Mouse (Mus musculus) inflammation-experienced regulatory T-cells, adult 6 months (primary cell): ENCODE measurements around the gene Ppt2. TPM values are rescaled to one million over a fixed set of nuclear protein-coding genes. Genes with fewer than 3 reads are reported as not detected.

Experiments used
- ATAC-seq: one replicate; pipeline ENCODE4 v1.8.0; 2017
- polyA plus RNA-seq, 3 experiments: library from polyadenylated mRNA; unstranded; fragments of 100-300 nt; shearing (Covaris generic); gene quantifications; one replicate each; pipeline ENCODE4 v1.2.1; 2017

Ppt2 gene
- polyA plus RNA-seq, 3 experiments from 2014 or later, result 18.8 to 22.9 (median 20.6) TPM

- no peak for ATAC-seq
Measured at GRCm38 (mm10) chr17:34637459-34637858, 9.1 kb upstream of the Ppt2 start.

- ATAC-seq, result no peak
Measured at GRCm38 (mm10) chr17:34635671-34636070, 7.4 kb upstream of the Ppt2 start.

DNA sequence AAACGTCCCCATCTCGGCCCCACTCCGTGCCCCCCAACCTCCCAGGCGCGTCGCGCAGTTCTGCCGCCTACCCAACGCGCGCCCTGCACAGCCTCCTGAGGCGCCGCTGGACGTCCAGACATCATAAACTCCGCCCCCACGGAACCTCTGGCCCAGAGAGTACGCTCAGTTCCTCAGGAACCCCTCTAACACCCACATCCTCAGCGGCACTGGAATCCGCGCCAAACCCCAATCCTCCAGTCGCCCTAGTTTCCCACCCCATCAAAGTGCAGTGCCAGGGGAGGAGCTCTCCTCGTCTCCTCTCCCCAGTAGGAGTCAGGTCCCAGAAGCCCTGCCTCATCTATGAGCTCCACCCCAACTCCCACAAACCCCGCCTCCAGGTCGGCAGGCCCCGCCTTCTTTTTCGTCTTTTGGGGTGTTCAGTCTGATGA is 4.0 kb upstream of the Ppt2 start:
- peak; percentile 48 for ATAC-seq

- ATAC-seq, result no peak
Measured at GRCm38 (mm10) chr17:34631647-34632046, 3.3 kb upstream of the Ppt2 start.

DNA sequence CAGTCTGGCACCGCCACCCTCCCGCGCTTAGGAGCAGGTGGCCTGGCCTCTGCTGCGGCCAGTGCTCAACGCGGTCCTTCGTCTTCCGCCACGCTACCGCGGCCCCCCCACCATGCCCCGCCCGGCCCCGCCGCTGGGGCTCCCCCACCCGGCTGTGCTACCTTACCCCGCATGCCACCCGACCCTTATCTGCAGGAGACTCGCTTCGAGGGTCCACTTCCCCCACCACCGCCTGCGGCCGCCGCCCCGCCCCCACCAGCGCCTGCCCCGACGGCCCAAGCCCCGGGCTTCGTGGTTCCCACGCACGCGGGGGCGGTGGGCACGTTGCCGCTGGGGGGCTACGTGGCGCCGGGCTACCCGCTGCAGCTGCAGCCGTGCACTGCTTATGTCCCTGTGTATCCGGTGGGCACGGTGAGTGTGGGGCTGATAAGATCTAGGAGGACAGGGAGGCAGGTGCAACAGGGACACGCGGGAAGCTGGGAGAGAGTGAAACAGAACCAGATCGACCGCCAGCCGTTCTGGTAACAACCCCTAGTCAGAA is 2.5 kb upstream of the Ppt2 start:
- no peak for ATAC-seq

- ATAC-seq, result peak; percentile 44
Measured at GRCm38 (mm10) chr17:34629796-34630603, 1.7 kb upstream of the Ppt2 start.

DNA sequence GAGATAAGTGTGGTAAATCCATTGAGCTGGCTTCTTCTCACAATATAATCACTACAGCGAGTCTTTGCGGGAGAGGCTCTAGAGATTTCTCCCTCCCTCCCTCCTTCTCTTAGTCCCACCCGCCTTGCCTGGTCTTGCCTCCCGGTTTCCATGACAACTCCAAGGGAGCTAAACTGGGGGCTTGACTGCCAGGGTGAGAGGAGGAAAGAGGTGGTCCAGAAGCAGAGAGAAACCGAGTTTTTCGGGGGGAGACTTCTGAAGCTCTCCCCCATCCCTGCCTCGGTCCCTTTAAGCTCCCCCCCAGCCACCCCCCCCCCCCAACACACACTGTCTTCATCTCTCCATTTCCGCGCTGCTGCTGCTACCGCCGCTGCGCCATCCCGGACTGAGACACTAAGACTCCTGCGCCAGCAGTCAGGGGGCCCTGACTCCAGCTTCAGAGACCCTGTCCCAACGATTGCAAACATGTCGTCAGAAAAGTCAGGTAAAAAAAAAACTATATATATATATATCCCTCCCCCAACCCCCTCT is 976 bp upstream of the Ppt2 start, which contains the start of gene Prrt1:
TSS of gene Prrt1 (plus strand) at position 313 of the 531 bp plus-strand sequence.
- ATAC-seq, result no peak

GRCm38 (mm10) chr17:34628644-34628967 is 296 bp upstream of the Ppt2 start:
- ATAC-seq, result no peak

DNA sequence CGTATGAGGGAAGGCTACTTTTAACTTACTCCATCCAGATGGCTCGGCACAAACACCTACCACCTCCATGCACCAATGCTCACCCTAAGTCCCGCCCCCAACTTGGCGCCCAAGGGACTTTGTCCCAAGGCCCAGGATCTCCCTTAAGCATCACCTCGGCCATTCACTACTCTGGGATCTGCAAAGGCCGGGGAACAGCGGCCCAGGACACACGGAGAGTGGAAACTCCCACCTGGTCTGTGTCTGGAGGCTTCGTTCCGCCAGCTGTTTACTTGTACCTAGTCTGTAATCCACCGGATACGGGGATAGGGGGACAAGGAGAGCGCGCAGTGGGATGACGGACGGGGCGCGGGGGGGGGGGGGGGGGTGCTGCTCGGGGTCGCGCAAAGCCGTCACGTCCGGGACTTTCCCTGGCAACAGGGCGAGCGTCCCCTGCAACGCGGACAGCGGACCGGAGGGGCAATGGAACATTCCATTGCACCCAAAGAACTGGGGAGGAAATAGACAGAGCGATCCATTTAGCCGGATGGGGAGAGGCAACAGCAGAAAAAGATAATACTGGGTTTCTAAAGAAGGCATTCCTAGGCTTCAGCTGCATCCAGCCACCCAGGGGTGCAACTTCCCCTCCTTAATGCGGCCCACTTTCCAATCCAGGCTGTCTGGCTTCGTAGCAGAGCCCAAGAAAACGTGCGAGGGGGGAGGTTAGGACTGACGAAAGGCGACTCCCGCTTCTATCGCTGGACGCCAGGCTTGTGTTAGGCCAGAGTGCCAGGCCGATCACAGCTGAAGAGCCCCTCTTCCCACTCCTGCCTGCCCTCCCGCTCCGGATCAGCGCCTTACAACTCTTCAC is 992 bp downstream of the Ppt2 start:
- peak; percentile 66 for ATAC-seq

- ATAC-seq, result no peak
Measured at GRCm38 (mm10) chr17:34626773-34627092, 1.6 kb downstream of the Ppt2 start.

DNA sequence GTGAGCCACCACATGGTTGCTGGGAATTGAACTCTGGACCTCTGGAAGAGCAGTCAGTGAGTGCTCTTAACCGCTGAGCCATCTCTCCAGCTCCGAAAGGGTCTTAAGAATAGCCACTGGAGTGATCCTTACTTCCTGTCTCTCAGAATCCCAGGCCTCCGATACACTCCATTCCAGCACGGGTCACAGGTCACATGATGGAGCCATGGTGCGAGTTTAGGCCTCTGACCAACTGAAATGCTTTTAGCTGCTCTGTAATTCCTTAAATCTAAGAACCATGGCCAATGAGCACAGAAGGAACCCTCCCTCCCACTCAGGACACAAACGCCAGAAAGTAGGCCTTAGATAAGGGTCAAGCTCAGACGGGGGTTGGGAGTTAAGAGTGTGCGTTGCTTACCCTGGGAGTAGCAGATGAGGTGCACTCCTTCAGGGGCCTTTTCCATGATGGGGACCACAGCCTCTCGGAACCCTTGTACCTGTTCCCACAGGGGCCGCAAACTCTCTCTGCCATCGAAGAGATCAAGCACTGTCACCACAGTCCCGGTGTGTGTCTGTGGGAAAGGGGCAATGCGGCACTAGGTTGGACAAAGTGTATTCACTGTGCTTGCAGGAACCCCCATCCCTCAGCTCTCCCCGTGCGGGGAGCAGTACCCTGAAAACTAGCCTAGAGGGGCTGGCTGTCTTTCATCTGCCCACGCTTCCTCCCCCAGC is 2.1 kb downstream of the Ppt2 start:
- no peak for ATAC-seq

GRCm38 (mm10) chr17:34624981-34625380 is 3.3 kb downstream of the Ppt2 start:
- ATAC-seq, result no peak

GRCm38 (mm10) chr17:34623161-34623560 is 5.1 kb downstream of the Ppt2 start:
- no peak for ATAC-seq

GRCm38 (mm10) chr17:34621006-34621405 is 7.3 kb downstream of the Ppt2 start:
- no peak for ATAC-seq

- ATAC-seq, result peak; percentile 75
Measured at GRCm38 (mm10) chr17:34618999-34619398, 9.3 kb downstream of the Ppt2 start.

GRCm38 (mm10) chr17:34615871-34616270 is 12.4 kb downstream of the Ppt2 start, which contains the start of gene Egfl8:
TSS of gene Egfl8 (minus strand) at chr17:34615971.
- ATAC-seq, result no peak

DNA sequence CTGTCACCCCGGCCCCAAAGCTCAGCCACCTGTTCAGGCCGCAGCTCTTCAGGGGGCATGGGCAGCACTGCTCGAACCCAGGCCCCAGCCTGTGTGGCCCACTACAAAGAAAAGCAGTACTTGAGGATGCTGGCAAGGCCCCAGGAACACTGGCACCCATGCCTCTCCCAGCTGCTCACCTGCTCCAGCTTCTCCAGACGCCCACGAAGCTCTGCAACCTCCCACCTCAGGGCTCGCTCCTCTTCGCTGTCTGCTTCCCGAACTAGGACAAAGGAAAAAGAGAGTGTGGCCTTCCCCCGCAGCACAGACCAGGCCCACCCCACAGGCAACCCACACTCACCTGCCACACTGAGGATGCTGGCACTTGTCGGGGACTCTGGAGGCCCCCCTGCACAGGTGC is 14.5 kb downstream of the Ppt2 start:
- no peak for ATAC-seq

GRCm38 (mm10) chr17:34613054-34613645 is 15.2 kb downstream of the Ppt2 start:
- no peak for ATAC-seq

DNA sequence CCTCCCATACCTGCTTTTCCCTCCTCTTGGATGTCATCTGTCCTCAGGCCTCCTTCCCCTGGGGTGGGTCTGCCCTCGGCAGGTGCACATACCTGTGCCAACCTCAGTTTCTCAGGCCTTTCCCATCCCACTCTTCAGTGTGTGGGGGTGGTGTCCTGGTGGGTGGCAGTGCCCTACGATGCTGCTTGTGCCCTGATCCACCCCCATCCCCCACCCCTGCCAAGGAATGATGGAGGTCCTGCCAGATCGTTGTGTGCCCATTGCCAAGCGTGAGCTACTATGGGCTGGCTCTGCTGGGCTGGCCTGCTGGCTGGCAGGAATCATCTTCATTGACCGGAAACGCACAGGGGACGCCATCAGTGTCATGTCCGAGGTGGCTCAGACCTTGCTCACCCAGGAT is 17.3 kb downstream of the Ppt2 start:
- ATAC-seq, result no peak

- ATAC-seq, result no peak
Measured at GRCm38 (mm10) chr17:34607997-34608396, 20.3 kb downstream of the Ppt2 start.

DNA sequence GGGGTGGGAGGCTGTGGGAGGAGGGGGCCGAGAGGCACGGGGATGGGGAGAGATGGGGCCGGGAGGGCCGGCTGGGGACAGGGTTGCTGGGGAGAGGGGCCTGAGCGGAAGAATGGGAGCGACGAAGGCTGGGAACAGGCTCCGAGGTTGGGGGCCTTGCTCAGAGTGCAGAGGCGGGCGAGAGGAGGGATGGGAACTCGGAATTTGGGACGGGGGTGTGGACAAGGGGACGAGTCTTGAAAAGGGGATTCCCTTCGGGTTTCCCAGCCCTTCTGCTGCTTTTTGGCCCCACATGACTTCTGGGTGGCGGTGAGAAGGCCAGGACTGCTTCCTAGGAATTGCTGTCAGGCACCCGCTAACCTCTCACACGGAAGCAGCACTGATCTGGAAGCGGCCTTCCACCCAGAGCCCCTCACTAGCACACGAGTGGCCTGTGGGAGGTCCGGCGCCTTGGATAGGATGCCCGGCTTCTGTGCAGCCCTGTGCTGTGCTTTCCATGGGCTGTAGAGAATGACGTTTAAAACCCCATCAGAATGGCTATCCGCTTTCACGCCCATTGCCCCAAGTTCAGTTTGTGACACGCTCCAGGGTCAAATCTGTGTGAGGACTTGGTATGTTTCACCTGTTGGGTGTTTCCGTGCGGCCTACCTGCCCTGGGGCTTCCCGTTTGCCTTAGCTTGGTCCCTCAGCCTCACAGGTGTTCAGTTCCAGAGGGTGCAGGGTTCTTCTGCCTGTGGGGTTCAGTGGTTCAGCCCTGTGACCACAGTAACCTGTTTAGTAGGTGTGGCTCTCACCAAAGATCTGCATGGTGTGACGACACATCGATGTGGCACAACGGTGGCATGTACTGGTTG is 21.9 kb downstream of the Ppt2 start:
- ATAC-seq, result no peak
